Mouse (Mus musculus): ENCODE measurements around the gene Runx3. TPM values are rescaled to one million over a fixed set of nuclear protein-coding genes. Genes with fewer than 3 reads are reported as not detected.
"Not testable (repeated sequence)": the region's sequence is repeated elsewhere in the genome, so short reads cannot be mapped to it uniquely, and the experiment has no call there.

Runx3 gene
- polyA plus RNA-seq, 1 experiment: not detected

DNA sequence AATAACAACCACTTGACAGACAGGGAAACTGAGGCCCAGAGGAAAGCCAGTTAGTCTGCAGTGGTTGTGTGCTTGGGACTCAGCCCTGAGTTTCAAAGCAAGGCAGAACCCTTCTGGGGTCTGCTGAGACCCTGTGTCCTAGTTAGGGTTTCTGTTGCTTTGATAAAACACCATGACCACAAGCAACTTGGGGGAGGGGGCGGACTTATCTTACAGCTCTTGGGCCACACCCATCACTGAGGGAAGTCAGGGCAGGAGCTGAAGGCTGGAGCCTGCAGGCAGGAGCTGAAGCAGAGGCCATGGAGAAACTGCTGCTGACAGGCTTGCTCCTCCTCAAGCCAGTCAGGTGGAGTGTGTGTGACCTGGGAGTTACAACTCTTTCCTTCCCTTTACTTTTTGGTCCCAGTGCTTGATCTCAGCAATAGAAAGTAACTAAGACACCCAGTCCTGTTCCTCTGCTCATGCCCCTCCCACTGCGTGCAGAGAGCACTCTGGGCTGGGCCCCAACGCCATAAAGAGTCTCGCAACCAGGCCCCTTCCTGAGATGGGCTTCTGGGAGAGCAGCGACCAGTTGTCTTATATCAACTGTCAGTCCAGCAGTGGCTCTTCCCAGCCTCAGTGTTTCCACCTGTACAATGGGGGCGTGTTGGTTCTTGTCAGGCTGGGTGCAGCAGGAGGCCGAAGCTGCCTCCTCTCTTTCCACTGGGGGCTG, 47.5 kb downstream of the Runx3 start:
- no peak for DNase-seq (ENCODE audit: extremely low spot score in 1 of 2, low spot score in 1 of 2)

DNA sequence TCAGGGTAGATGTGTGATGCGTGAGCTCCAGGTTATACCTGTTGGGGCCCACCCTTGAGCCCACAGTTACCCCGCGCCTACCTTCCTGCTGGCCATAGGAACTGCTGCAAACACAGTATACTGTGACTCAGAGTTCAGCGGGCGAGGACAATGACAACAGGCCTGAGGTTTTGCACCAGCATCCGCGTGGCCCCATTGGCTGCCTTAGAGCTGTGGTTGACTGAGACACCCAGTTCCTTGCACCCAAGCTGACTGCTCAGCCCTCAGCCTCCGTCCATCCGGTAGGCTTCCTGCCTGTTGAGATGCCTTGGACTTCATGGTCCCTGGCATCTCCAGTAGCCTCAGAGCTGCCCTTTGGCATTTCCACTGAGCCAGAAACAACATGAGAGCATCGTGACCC, 48.6 kb downstream of the Runx3 start:
- DNase-seq (ENCODE audit: extremely low spot score in 1 of 2, low spot score in 1 of 2): no peak

DNA sequence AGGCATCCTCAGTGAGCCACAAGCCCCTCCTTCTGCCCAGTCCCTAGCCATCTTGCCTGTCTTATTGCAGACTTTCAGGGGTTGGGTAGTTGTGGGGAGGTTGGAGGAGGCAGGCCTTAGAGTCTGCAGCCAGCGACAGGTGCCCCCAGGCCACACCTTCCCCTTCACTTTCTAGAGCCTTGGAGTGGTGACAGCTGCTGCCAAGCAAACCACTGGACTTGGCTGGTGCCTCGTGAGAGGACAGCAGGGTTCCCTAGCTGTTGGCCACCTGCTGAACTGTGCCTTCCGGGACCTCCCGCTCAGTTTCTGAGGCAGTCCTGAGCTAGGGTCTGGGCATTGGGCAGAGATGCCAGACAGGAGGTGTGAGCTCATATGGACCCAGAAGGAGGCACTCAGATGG, 49.0 kb downstream of the Runx3 start:
- no peak for DNase-seq (ENCODE audit: extremely low spot score in 1 of 2, low spot score in 1 of 2)

DNA sequence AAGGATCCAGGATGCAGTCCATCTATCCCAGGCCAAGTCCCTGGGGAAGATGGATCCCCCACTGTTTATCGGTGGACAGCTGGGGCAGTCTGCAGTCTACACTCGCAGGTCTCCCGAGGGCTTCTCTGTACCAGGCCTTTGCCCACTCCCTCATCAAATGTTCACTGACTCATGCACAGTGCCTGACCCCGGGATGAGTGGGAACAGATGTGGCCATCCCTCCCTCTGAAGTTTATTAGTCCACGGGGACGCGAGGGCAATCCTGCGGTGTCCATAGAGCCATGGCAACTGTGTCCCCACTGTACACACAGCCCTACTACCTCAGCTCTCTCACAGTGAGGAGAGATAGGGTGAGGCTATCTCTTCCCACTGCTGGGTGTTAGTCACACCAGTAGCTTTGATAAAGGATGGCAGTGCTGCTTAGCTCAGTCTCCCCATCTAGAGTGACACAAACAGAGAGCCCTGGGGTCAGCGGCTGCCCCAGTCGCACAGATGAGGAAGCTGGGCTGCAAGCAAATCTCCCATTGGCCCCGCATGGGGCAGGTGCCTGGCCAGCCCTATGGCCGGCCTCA, 50.9 kb downstream of the Runx3 start:
- no peak for DNase-seq (ENCODE audit: extremely low spot score in 1 of 2, low spot score in 1 of 2)

DNA sequence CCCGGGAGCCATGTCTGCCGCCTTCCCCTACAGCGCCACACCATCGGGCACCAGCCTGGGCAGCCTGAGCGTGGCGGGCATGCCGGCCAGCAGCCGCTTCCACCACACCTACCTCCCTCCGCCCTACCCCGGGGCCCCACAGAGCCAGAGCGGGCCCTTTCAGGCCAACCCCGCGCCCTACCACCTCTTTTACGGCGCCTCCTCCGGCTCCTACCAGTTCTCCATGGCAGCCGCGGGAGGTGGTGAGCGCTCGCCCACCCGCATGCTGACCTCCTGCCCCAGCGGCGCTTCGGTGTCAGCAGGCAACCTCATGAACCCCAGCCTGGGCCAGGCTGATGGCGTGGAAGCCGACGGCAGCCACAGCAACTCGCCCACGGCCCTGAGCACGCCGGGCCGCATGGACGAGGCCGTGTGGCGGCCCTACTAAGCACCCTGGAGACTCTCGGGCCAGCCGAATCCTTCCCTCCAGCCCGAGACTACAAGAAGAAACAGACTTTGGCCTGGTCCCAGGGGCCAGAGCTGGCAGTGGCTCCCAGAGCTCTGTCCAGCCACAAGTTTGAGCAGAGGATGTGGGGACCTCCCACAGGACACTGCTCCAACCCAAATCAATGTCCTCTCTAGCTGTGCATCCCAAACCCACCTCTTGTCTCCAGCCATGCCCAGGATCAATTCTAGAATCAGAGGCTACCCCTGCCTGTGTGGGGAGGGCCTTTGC, 55.1 kb downstream of the Runx3 start:
- no peak for DNase-seq (ENCODE audit: extremely low spot score in 1 of 2, low spot score in 1 of 2)

DNA sequence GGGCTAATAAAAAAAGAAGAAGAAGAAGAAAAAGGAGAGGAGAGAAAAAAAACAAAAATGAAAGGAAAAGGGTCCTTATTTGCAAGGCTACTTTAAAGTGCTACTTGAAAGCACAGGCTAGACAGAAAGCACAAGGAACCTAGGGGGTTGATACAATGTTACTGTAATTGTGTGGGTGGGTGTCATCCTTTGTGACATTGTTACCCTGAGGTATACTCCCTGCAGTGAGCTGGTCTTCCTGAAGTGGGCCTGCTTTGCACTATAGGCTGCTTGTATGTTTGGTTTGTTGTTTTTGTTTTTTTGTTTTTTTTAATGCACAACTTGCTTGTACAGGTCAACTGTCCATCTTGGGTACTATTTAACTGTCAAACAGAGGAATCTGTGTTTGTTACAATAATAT, 57.1 kb downstream of the Runx3 start:
- DNase-seq (ENCODE audit: extremely low spot score in 1 of 2, low spot score in 1 of 2): no peak

DNA sequence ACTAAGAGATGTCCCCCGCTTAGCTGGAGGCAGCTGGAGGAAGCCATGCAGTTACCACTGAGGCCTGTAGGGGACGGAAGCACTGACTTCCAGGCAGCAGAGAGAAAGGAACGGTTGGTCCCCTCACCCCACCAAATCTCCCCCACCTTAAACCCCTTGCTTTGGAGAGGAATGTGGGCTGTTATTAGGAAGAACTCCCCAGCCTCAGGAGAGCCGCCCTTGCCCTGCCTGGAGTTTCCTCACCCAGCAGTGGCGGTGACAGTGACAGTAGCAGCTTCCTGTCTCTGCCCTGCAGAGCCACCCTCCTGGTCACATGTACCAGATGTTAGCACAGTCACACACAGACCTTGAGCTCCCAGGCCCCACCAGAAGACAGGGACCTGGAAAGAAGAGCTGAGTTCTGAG, 58.6 kb downstream of the Runx3 start:
- DNase-seq (ENCODE audit: extremely low spot score in 1 of 2, low spot score in 1 of 2): peak in 1 of 2 experiments; percentile 44

DNA sequence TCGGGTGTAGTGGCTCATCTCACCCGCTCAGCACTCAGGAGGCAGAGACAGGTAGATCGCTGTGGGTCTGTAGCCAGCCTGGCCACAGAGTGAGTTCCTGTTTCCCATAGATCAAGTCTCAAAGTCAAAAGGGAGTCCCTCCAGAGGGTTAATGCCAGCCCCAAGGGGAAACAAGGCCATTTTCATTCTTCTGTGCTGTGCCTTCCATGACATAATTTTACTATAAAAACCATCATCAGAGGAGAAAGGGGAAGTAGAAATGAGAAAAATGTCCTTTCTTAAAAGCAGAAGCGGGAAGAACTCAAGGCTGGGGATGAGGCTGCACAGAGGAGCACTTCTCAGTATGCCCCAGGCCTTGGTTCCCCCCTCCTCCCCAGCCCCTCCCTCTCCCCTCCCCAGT, 61.4 kb downstream of the Runx3 start:
- no peak for DNase-seq (ENCODE audit: extremely low spot score in 1 of 2, low spot score in 1 of 2)

DNA sequence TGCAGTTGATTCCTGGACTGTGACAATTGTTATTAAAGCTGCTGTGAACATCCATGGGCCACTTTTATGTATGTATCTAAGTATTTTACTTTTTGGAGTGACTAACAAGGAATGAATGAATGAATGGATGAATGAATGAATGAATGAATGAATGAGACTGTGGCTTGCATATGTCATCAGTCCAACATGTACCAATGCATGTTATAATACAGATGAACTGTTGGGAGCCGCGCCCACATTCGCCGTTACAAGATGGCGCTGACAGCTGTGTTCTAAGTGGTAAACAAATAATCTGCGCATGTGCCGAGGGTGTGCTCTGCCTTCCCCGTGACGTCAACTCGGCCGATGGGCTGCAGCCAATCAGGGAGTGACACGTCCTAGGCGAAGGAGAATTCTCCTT, 63.8 kb downstream of the Runx3 start:
- not testable (repeated sequence) for DNase-seq (ENCODE audit: extremely low spot score in 1 of 2, low spot score in 1 of 2)

DNA sequence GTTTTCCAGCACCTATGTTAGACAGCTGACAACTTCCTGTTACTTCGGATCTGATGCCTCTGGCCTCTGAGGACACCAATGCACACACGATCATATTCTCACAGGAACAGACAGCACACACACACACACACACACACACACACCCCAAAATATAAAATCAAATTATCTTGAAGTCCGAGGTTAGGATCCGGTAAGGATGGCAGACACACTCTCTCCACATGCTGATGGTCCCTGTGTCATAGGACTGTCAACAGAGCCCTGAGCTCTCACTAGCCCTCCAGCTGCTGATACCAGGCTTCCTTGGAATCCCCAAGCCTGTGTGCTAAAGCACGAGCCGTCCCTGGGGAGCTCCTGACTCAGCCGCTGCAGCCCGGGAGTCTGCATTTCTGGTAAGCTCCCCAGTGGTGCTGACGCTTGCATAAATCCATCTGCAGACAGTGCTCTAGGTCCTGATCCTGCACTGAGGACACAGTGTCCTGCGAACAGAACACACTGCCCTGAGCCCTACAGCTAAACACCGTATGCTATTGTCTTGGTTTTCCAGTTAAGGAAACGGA, 69.1 kb downstream of the Runx3 start:
- DNase-seq (ENCODE audit: extremely low spot score in 1 of 2, low spot score in 1 of 2): no peak

DNA sequence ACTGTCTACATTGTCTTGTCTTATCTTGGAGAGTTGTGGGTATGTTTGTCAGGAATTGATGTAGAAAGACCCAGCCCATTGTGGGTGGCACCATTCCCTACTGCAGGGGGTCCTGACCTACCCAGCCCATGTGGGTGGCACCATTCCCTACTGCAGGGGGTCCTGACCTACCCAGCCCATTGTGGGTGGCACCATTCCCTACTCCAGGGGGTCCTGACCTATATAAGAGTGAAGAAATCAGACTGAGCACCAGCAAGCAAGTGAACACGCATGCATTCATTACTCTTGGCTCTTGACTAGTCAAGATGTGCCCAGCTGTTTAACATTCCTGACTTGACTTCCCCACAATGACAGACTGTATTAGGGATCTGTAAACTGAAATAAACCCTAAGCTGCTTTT, 69.9 kb downstream of the Runx3 start:
- no peak for DNase-seq (ENCODE audit: extremely low spot score in 1 of 2, low spot score in 1 of 2)

DNA sequence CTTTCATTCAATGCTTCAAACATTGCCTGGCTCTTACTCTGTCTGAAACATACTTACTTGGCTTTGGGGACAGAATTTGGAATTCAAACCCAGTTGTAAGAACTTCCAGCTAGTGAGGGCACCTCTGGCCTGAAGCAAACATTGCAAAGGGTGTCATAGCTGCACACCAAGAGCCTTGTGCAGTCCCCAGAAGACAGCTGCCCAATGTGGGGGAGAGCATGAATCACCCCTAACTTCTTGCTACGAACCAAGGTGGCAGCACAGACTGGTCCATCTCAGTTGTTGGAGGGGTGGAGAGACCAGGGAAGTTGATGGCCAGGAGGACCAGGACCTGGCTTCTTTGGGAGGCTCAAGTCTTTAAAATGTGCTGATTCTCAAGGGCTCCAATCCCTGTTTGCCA, 70.7 kb downstream of the Runx3 start:
- DNase-seq (ENCODE audit: extremely low spot score in 1 of 2, low spot score in 1 of 2): no peak

DNA sequence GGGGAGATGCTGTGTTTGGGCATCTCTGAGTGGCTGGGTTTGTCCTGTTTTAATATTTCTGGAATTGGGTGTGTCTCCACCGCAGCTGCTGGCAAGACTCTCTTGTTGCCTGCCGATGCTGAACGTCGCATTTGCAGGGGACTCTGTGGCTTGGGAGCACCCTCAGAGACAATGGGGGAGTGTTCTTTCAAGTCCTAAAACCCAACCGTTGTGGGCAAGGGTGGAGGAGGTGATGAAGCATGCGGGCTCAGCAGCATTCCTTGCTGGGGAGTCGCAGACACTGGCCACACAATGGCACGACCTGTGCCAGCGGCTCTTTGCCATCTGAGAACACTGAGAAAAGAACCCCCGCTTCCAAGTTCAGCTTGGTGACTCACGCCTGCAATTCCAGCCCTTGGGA, 71.2 kb downstream of the Runx3 start:
- no peak for DNase-seq (ENCODE audit: extremely low spot score in 1 of 2, low spot score in 1 of 2)

DNA sequence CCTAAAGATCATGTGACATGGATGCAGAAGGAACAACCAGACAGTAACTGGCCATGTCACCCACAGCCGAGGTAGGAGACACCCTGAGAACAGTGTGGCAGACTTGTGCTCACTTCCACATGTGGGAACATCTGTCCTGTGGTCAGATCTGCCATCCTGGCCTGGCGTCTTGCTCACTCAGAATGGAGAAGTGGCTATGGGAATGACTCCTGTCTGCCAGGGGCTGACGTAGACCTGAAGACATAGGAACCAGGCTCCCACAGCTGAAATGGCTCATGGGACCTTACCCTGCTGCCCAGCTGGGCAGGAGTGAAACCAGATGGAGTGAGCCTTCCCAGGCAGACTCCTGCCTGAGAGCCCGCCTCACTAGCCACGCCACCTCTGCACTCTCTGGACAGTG, 72.4 kb downstream of the Runx3 start:
- DNase-seq (ENCODE audit: extremely low spot score in 1 of 2, low spot score in 1 of 2): no peak

DNA sequence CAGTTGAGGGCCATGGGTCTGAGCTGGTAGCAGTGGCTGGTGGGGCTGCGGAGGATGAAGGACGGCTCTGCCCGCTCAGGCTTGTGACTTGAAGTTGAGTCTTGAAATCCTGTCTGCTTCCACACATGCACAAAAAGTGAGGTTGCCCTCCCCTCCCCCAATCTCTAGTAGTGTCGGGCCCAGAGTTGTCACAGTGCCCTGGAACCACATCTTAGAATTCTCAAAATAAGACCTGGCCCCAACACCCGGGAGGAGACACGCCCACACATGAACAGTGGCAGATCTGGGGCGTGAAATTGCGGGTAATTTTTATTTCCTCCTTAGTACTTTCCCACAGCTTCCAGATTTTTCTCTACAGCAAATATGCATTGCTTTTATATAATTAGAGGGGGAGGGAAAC, 77.4 kb downstream of the Runx3 start:
- peak in 1 of 2 experiments; percentile 11 for DNase-seq (ENCODE audit: extremely low spot score in 1 of 2, low spot score in 1 of 2)

DNA sequence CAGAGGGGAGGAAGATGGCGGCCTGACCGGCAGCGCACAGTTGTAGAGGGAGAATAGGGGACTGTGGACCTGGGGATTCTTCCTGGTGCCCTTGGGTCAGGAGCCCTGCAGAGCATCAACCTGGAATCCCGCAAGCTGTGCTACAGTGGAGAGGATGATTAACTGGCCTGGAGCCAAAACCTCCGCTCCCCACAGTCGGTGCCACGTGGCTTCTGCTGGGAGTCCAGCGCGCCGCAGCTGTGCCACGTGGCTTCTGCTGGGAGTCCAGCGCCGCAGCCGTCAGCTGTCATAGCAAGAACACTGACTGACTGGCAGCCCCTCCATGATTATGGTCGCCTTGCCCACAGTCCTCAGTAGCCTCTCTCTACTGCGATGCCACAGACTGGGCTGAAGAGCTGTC, 81.3 kb downstream of the Runx3 start:
- DNase-seq (ENCODE audit: extremely low spot score in 1 of 2, low spot score in 1 of 2): no peak

DNA sequence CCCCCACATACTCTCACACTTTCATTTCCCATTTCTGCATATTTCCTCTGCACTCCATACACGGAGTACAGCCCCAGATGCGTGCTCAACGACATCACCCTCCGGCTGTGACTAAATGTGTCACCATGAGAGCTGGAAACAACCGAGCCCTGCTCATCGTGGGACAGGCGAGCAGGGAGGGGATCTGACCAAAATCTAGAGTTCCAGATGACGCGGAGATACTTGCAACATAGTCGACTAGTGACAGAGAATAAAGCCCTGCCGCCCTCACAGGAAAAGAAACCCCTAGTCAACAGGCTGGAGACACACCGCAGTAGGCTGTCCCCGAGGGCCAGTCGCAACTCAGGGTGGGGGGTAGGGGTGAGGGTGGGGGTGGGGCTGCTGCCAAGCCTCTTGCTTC, 82.8 kb downstream of the Runx3 start:
- DNase-seq (ENCODE audit: extremely low spot score in 1 of 2, low spot score in 1 of 2): no peak

DNA sequence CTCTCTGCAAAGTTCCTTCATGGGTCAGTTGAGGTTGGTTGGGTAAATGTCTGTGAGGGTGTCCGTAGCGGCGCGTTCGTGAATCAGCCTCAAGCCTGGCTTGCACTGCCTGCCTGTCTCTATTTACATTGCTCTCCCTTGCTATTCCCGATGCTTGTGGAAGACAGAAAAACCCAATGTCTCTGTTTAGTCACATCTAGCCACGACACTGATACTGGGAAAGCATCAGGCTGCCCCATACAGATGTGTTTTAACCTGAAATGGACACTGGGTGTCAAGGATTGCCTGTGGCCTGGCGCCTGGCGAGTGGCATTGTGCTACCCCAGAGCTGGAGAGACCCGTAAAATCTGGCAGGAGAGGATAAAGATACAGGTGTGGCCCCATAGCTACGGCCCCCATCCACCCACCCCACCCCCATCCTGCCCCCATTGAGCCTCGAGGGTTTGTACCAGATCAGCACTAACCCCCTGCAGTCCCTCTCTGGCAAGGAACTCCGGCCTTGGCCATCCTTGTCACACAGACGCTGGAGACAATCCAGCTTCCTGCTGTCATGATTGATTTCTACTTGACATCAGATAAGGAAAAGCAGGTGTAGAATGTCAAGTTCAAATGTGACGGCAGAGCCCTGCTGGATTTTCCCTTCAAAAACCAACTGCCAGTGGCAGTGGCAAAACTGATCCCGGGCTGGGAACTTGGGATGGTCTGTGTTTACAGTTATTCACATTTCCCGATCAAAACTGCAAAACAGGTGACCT, 83.5 kb downstream of the Runx3 start:
- no peak for DNase-seq (ENCODE audit: extremely low spot score in 1 of 2, low spot score in 1 of 2)

DNA sequence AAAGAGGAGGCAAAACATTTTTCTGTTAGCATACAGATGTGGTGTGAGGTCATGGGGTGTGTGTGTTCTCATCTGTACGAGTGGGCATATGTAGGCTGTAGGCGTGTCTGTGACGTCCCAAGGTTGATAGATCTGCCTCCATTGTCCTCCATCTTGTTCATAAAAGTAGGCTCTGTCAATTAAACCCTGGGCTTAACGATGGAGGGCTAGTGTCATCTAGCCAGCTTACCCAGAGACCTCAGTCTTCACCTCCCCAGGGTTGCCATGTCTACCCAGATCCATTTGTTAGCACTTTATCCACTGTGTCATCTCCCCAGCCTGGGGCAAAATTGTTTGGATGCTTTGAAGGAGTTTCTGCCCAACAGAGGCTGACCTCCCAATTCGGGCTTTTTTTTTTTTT, 84.2 kb downstream of the Runx3 start:
- no peak for DNase-seq (ENCODE audit: extremely low spot score in 1 of 2, low spot score in 1 of 2)

DNA sequence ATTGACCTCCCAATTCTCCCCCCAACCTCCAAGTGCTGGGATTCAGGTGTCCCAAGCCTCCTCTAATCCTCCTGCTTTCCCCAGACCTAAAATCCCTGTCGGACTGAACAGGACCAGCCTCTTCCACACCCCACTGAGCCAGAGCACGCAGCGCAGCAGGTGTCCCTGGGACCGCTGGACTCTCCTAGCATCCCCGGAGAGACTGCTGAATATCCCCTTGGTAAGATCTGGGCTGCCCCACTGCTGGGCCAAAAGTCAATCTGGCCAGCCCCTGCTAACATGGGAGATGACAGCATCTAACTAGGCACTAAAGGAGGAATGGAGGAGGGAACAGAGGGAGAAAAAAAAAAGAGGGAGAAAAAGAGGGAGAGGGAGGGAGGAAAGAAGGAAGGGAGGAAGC, 84.8 kb downstream of the Runx3 start:
- DNase-seq (ENCODE audit: extremely low spot score in 1 of 2, low spot score in 1 of 2): no peak

Measured in frontal cortex, adult 2 months (tissue).